Mouse (Mus musculus) myocyte (in vitro differentiated cells): ENCODE data around the gene Gm14403.

Experiments
- MYOG ChIP-seq, 3 experiments: IDR thresholded peaks; one replicate each; pipeline ENCODE4 v1.6.1; 2011; ENCODE audit warnings: control low read depth in 2 of 3, low read depth in 2 of 3, mild to moderate bottlenecking in 2 of 3; ENCODE audit not compliant: insufficient read length in 2 of 3, control insufficient read depth in 1 of 3, insufficient read depth in 1 of 3
- POLR2A ChIP-seq: IDR thresholded peaks from one replicate; pipeline ENCODE4 v1.6.1; 2011; ENCODE audit warnings: low read depth, mild to moderate bottlenecking, control low read depth, moderate library complexity; ENCODE audit not compliant: insufficient read length
- POLR2AphosphoS2 ChIP-seq: IDR thresholded peaks from one replicate; pipeline ENCODE4 v1.6.1; 2011; ENCODE audit warnings: low read depth, control low read depth; ENCODE audit not compliant: insufficient read length

- TF ChIP-seq POLR2A = no peak
- TF ChIP-seq POLR2AphosphoS2 = no peak
- no peak for TF ChIP-seq MYOG (IDR thresholded peaks at IDR 0.05; ENCODE audit: control insufficient read depth in 1 of 3, insufficient read depth in 1 of 3, insufficient read length in 2 of 3, low read depth in 2 of 3)
Observed at GRCm38 (mm10) chr2:177520035-177520434, 22.0 kb downstream of the Gm14403 start.
